Mouse (Mus musculus) gastrocnemius, adult 18-20 months (tissue): ENCODE data around the gene Sval2. TPM values are rescaled to one million over a fixed set of nuclear protein-coding genes. Genes with fewer than 3 reads are reported as not detected.

ENCODE experiments used
- DNase-seq: peaks from one replicate; pipeline ENCODE4 v3.0.0; 2021; ENCODE audit warnings: low spot score
- long read RNA-seq, 2 experiments: library from polyadenylated mRNA; stranded (forward); transcript quantifications; one replicate each; pipeline ENCODE4 v2.0.0; 2021
- total RNA-seq, 2 experiments: library from RNA; stranded (reverse); gene quantifications; 2 replicates each; pipeline ENCODE4 v1.2.3; 2021

Sval2 gene
- not detected for total RNA-seq
- long read RNA-seq, experiment 1: 0 reads
- long read RNA-seq, experiment 2: 0 reads

GRCm38 (mm10) chr6:41852689-41853088 lies at the start of gene Sval2:
TSS of gene Sval2 (plus strand) at chr6:41852989.
- DNase-seq: no peak

DNA sequence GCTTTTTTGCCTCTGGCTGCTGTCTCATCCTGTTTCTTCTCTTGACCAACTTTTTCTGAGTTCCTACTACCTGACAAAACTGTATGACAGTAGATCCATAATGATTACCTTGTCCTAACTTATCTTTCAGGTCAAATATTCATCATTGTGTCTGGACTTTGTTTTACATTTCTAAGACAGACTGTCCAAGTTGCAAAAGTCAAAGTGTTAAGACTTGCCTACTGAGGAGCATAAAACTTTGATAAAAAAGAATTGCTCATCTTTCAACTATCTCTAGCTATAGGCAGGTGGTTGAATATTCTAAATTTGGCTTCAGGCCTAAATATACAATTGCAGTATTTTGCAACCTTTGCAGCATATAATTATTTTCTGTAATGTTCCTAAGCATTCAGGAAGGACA lies 28.7 kb upstream of the Sval2 start:
- no peak for DNase-seq

GRCm38 (mm10) chr6:41829516-41829915 lies 23.3 kb upstream of the Sval2 start:
- DNase-seq: no peak

- DNase-seq: no peak
Observed at GRCm38 (mm10) chr6:41847235-41847634, 5.6 kb upstream of the Sval2 start, which contains the start of gene Pip. TSS of gene Pip (plus strand) at chr6:41847535.

DNA sequence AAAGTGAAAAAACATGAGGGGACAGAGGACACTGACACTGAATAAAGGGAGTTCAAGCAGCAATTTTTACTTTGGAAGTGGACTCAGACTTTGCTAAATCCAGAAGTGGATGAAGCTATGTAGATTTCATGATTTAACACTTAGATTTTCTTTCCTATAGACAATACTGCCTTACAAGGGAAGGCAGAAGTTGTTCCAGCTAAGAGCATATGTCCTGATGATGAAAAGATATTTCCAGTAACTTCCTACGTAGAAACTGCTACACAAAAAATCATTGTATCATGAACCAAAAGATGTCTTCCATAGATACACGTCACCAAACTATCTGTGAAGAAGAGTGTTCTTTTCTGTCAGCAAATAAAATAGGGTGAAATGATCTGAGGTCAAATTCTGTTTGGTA lies 11.2 kb downstream of the Sval2 start:
- no peak for DNase-seq

DNA sequence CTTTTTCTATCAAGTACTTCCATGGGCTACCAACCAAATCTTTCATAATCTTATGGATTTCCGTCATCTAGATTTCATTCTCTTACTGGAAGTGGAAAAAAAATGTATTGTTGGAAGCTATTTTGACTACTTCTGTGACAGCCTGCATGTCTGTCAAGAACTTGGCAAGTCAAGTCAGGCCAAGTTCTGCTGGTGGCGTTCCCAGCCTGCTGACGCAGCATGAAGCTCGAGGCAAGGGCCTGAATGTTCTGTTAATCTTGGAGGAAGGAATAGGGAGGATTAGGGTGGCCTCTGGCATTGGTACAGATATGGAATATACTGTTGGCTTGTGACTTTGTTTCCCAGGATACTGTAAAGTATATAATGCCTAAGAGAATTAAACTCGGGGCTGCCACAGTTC lies 58.8 kb downstream of the Sval2 start:
- DNase-seq: no peak

Other genes starting within 250 kb of the Sval2 start
- gene Ephb6, start 247.5 kb upstream of the Sval2 start, total RNA-seq: under 1 TPM; 0.76 to 0.91 TPM
- not detected for gene Trpv6, start 216.6 kb upstream of the Sval2 start, total RNA-seq
- gene Trpv5, start 172.2 kb upstream of the Sval2 start, total RNA-seq: not detected
- gene Llcfc1, start 168.6 kb upstream of the Sval2 start, total RNA-seq: not detected
- gene Kel, start 148.7 kb upstream of the Sval2 start, total RNA-seq: not detected
- not detected for gene Olfr459, start 77.8 kb upstream of the Sval2 start, total RNA-seq
- not detected for gene Pip, start 5.5 kb upstream of the Sval2 start, total RNA-seq
- not detected for gene Sval1, start 98.6 kb downstream of the Sval2 start, total RNA-seq
- not detected for gene Sval3, start 115.2 kb downstream of the Sval2 start, total RNA-seq
- gene Sva, start 185.4 kb downstream of the Sval2 start, total RNA-seq: not detected